Mouse (Mus musculus) common myeloid progenitor, adult 5-6 weeks (primary cell): ENCODE results near the gene Lamb1. TPM values are rescaled to one million over a fixed set of nuclear protein-coding genes. Genes with fewer than 3 reads are reported as not detected.

Source experiments
- ATAC-seq: replicated peaks from 2 replicates; pipeline ENCODE4 v1.8.0; 2016; ENCODE audit warnings: low read depth, mild to moderate bottlenecking, moderate TSS enrichment, inconsistent platforms; ENCODE audit not compliant: poor library complexity, severe bottlenecking
- total RNA-seq: library from RNA; stranded (forward); fragments of 200-1000, 187-1606 nt; gene quantifications from 2 replicates; pipeline ENCODE4 v1.2.3, GENCODE M21; 2017

Gene Lamb1
- total RNA-seq, 1 experiment from 2014 or later, result 3.3 TPM

GRCm38 (mm10) chr12:31248681-31249080 is 16.4 kb upstream of the Lamb1 start:
- no peak for ATAC-seq

GRCm38 (mm10) chr12:31252259-31252658 is 12.8 kb upstream of the Lamb1 start:
- ATAC-seq, result no peak

DNA sequence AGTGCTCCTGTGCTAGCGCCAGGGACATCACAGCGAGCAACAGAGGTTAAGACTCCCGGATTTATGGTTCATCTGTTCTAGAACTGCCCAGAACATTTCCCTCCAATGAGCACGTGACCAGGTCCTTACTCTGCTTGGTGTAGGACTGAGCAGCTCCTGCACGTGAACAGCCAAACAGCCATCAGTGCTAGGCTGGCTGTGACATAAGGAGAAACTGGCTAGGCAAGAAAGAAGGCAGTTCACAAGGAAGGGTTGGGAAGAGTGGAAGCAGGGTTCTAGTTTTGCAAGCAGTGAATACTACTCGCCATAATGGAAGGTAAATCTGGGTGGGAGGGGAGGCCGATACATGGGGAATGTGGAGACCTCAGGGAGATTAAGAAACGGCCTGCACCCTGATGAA is 10.1 kb upstream of the Lamb1 start:
- ATAC-seq, result no peak

DNA sequence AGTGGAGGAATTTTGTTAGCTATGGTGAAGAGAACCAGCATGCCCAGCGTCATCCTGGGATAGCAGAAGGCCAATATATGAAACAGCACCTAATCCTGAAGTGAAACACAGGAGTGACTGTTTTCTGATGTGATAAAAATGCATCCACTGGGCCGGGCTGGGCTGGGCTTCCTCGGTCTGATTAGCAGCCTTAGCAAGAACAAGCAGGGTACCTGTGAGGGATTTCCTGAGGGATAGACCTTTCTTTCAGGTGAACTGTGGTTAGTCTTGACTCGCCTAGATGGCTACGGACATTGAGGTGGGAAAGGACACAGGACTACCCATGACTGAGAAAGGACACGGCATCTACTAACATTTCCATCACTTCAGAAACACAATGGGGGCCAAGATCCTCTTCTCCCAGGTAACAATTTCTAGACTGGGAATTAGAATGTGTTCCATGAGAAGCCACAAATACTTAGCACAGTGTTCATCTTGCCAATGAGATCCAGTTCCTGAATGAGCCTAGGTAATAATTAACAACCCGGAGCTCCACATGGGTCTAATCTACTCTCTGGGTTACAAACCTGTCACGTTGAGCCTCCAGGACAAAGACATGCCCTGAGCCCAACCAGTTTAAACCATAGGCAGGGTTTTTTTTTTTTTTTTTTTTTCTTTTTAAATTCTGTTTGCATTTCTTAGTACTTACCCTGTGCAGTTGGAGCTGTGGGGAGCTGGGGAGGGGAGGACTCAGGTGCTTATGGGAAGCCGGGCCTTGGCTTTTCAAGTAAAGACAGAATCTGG is 8.7 kb upstream of the Lamb1 start:
- no peak for ATAC-seq

DNA sequence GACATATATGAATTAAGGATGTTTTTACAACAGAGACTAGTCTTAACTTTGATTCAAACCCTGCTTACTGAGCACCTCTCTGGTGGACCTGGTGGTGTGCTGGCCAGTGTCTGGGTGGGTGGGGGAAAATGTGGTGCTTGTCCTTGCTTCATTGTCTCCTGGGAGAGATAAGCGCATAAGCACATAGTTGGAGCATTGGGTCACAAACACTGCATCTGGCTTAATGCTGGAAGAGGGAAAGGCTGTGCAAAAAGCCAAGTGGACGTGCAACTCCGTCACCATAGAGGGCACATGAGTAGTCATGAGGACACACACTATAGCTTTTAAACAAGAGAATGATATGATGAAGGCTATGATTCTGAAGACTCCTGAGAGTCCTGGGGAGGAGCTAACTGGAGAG is 3.2 kb upstream of the Lamb1 start:
- ATAC-seq, result no peak

DNA sequence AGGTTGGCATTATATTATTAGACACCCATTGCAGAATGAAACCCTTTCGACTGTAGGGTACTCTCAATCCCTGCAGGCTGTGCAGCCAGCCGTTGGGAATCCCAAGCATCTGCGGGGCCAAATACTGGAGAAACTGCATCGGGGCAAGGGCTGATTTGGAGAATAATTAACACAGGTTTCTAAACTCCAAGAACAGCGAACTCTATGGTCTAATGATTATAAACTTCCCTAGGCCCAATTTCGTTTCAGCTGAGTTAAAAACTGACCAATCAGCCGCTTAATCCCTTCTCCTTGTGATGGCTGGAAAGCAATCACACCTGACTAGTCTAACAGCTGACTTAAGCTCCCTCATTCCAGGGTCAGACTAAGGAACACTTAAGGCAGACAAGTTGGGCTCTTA is 1.1 kb upstream of the Lamb1 start:
- no peak for ATAC-seq

DNA sequence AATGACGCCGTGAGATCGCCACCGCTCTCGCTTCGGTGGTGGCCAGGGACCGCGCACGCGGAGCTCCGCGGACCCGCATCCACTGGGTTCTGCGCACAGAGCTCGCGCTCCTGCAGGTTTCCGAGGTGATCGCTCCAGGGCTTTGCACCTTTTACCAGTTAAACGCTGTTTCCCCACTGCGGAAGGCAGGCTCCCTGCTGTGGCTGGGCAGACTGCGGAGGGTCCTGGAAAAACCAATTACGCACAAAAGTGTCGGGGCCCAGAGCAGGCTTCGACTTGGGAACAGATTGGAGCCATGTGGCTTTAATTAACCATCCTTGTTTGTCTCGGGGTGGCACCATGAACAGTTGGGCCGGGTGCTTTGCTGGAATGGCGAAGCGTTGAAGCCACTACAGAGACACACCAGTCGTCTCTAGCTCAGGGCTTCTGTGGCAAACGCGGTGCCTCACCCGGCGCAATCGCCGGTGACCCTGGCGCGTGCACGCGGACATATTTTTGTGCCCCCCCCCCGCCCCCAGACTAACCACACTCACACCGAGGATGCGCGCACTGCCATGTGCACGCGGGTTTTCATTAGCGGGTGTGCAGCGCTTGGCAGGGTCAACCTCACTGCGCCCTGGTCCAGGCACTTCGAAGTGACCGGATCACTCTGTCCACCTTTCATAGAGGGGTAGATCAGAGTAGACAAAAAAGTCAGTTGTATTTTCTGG is 843 bp downstream of the Lamb1 start:
- no peak for ATAC-seq

GRCm38 (mm10) chr12:31266686-31267085 is 1.7 kb downstream of the Lamb1 start:
- no peak for ATAC-seq

- no peak for ATAC-seq
Measured at GRCm38 (mm10) chr12:31267363-31267762, 2.3 kb downstream of the Lamb1 start.

- no peak for ATAC-seq
Measured at GRCm38 (mm10) chr12:31268315-31268714, 3.3 kb downstream of the Lamb1 start.

- ATAC-seq, result no peak
Measured at GRCm38 (mm10) chr12:31269020-31269597, 4.1 kb downstream of the Lamb1 start.

GRCm38 (mm10) chr12:31270361-31270760 is 5.3 kb downstream of the Lamb1 start:
- ATAC-seq, result no peak

DNA sequence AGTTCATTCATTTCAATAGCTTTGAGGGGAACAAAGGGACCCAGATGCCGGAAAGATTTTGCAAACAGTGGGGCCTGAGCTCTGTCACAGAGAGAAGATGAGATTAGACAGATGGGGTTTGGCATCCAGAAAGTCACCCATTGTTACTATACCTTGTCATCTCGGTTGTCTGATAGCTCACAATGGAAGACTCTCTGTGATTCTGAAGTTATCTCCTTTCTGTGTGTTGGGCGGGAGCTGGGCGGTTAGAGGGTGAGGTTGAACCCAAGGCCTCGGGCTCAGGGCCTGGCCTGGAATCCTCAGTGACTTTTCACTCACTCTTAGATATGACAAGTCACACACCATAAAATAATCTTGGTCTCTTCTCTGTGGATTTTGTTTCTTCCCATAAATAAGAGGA is 5.7 kb downstream of the Lamb1 start:
- ATAC-seq, result no peak

DNA sequence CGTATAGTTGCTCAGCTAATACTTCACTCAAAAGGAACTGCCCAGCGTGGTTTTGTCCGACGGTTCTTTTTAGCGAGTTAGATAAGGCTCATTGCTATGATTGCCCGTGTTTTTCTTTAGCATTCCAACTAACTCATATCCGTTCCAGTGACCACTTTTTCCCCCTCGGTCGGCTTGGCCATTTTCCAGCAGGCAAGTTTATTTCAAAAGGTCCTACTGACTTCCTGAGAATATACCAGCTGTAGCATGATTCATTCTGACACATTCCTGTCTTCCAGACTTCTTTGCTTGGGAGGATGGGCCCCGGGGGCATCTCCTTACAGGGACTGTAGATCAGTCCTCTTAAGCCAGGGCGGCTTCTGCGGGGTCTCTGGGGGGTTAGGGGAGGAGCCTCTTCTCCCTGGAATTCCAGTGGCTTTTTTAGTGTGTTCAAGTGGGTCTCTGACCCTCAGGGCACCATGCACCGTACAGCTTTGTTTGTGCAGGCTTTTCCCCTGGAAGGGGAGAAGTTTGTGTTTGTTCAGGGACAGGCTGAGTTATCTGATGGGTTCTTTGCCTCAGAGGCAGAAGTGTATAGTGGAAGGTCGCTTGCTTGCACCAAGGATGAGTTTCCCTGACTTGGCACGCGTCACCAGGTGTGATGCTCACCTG is 6.5 kb downstream of the Lamb1 start:
- ATAC-seq, result no peak

DNA sequence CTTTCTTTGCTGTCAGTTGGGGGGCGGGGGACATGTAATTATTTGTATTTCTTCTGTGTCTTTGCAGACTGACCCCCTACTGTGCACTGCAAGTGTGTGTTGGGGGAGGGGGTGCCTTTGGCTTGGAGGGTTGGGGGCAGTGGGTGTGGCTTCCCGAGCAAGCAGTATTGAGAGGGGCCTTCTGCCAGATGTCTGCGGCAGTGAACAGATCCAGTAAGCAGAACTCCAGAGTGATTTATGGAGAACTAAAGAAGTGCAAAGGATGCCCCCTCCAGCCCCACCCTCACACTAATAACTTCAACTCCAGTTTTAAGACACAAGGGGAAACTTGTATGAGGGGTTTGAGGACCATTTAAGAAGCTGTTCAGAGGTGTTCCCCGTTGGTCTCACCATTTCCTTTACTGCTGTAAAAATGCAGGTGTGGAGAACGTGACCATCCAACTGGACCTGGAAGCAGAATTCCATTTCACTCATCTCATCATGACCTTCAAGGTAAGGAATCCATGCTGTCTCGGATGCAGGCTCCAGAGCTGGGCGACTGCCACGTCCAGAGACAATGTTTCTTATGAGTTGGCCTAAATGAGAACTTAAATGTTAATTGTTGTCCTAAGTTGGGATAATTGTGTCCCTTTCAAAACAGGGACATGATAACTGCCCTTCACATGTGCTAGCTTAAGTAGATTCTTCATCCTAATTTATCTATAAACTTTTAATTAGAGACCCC is 7.1 kb downstream of the Lamb1 start:
- ATAC-seq, result no peak

- no peak for ATAC-seq
Measured at GRCm38 (mm10) chr12:31272846-31273245, 7.8 kb downstream of the Lamb1 start.

GRCm38 (mm10) chr12:31273646-31274045 is 8.6 kb downstream of the Lamb1 start:
- ATAC-seq, result no peak

DNA sequence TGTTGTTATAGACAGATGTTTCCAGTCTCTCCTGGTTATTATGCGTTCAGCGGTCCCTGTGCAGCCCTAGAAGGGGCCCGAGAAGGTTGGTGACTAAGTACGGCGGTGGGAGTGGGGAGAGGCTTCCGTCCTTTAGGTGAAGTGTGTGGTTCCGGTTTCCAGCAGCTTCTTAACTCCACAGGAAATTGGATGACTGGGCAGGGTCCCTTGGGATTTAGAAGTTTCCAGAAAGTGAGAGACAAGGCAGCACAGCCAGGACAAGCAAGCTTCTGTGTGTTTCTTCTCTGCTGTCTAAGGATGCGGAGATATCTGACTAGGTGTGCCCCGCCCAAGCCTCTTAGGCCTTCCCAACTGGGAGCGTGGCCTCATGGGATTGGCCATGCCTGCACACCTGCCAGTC is 10.4 kb downstream of the Lamb1 start:
- ATAC-seq, result no peak

DNA sequence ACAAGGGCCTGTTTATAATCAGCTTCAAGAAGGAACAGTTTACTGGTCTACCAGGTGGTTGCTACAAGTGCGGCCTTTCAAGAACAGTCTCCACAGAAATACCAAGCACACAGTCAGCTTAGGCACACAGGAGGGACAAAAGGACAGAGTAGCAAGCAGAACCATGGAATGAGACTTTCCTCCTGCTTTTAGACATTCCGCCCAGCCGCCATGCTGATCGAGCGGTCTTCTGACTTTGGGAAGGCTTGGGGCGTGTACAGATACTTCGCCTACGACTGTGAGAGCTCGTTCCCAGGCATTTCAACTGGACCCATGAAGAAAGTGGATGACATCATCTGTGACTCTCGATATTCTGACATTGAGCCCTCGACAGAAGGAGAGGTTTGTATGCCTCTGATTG is 13.2 kb downstream of the Lamb1 start:
- ATAC-seq, result no peak

GRCm38 (mm10) chr12:31280318-31280717 is 15.3 kb downstream of the Lamb1 start:
- no peak for ATAC-seq
